Mouse (Mus musculus) megakaryocyte, embryonic 14.5 days (primary cell): Measurements from ENCODE around the gene Adamts7. TPM values are rescaled to one million over a fixed set of nuclear protein-coding genes. Genes with fewer than 3 reads are reported as not detected.

Experiments used
- H3K27me3 ChIP-seq: replicated peaks from 2 replicates; pipeline ENCODE3; 2012; ENCODE audit warnings: inconsistent platforms
- H3K36me3 ChIP-seq: replicated peaks from 2 replicates; pipeline ENCODE3; 2012; ENCODE audit warnings: low read length, inconsistent platforms, mixed read lengths
- H3K4me1 ChIP-seq: 2 replicates; pipeline ENCODE4 v1.6.1; 2012; ENCODE audit warnings: inconsistent platforms
- H3K4me3 ChIP-seq: replicated peaks from 2 replicates; pipeline ENCODE3; 2012; ENCODE audit warnings: moderate library complexity, mild to moderate bottlenecking, inconsistent platforms
- H3K9me3 ChIP-seq: 2 replicates; pipeline ENCODE4 v1.6.1; 2012; ENCODE audit warnings: inconsistent platforms
- FLI1 ChIP-seq: IDR thresholded peaks from 2 replicates; pipeline ENCODE4 v1.6.1; 2012; ENCODE audit warnings: low read length, inconsistent platforms, mixed read lengths
- GATA1 ChIP-seq: IDR thresholded peaks from 3 replicates; pipeline ENCODE4 v1.6.1; 2012; ENCODE audit warnings: mixed read lengths, low read length, inconsistent platforms, borderline replicate concordance
- polyA plus RNA-seq: library from polyadenylated mRNA; stranded (reverse); fragments of >175 nt; gene quantifications from 2 replicates; pipeline ENCODE4 v1.2.3, GENCODE M21; 2012; ENCODE audit warnings: low replicate concordance; ENCODE audit not compliant: insufficient read depth

The Adamts7 gene
- polyA plus RNA-seq, 1 experiment: 0.03 TPM

GRCm38 (mm10) chr9:90204396-90204915, 41.6 kb downstream of the Adamts7 start:
- Histone ChIP-seq H3K36me3 (peaks cover 93% of the 10 kb centered on the region), H3K9me3 (no peaks in the 10 kb centered on the region)

GRCm38 (mm10) chr9:90206500-90206899, 43.6 kb downstream of the Adamts7 start:
- TF ChIP-seq GATA1: no peak
- no peak for TF ChIP-seq FLI1
- Histone ChIP-seq H3K9me3 (no peaks in the 10 kb centered on the region), H3K36me3 (peaks cover 97% of the 10 kb centered on the region), H3K4me1 (peaks cover 12% of the 10 kb centered on the region), H3K4me3 (no peak overlapping the region), H3K27me3 (no peaks in the 10 kb centered on the region)

More at GRCm38 (mm10) chr9:90204396-90204915, 41.6 kb downstream of the Adamts7 start:
- H3K4me1 ChIP-seq: peaks cover 12% of the 10 kb centered on the region
- H3K27me3 ChIP-seq: no peaks in the 10 kb centered on the region
- H3K4me3 ChIP-seq: no peak overlapping the region
- TF ChIP-seq GATA1 (no peak), FLI1 (no peak)

DNA sequence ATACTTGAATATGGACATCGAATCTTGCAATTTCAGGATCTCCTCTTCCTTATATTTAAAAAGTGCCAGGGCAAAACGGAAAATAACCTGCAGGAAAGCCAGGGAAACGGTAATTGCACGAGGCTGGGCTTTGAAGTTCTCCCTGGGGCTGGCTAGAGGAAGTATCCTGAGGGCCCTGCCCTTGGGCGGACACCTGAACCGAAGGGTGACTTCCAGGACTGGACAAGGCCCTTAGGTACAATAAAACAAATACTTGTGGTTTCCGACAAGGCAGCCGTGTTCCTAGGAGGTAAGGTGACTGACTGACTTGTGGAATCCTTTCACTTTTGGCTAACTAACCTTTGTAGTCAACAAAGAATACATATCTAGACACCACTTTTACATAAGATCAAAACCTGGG, 44.9 kb downstream of the Adamts7 start:
- Histone ChIP-seq H3K4me1 (peaks cover 9% of the 10 kb centered on the region), H3K36me3 (peaks cover 95% of the 10 kb centered on the region), H3K27me3 (no peaks in the 10 kb centered on the region), H3K4me3 (no peak overlapping the region), H3K9me3 (no peaks in the 10 kb centered on the region)
- TF ChIP-seq FLI1 (no peak), GATA1 (no peak)

DNA sequence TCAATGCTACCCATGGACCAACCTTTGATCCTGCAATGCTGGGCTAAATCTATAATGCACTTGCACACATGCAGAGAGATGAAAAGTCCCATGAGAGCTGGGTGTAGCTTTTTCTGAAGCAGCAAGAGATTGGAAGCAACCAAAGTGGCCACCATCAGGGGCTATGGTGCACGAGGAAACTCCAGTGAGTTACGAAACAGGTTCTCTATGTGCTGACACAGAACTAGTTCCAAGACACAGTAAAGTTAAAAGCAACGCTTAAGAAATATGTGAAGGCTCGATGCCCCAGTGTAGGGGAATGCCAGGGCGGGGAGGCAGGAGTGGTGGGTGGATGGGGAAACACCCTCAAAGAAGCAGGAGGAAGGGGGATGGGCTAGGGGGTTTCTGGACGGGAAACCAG, 45.8 kb downstream of the Adamts7 start:
- H3K36me3 ChIP-seq: peaks cover 95% of the 10 kb centered on the region

DNA sequence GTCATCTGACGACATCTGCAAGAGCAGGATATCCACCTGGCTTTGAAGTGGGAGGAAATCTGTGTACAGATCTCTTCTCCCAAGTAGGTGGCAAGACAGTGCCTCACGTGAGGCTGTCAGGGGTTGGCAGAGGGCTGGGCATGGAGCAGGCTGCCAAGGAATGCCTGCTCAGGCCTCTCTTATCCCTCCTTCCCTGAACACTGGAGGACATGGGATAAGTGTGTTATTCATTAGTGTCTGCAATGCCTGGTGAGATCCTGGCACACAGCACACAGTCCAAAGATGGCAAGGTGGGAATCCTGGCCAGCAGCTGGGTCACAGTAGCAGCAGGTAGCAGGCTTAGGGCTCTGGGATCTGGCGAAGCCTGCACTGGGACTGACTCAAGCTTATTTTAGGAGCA, 50.3 kb downstream of the Adamts7 start:
- Histone ChIP-seq H3K4me3 (no peak overlapping the region), H3K27me3 (no peaks in the 10 kb centered on the region), H3K9me3 (no peaks in the 10 kb centered on the region), H3K36me3 (peaks cover 92% of the 10 kb centered on the region), H3K4me1 (peaks cover 31% of the 10 kb centered on the region)
- TF ChIP-seq GATA1 (no peak), FLI1 (no peak)

More for the DNA sequence above, 45.8 kb downstream of the Adamts7 start:
- Histone ChIP-seq H3K4me3 (no peak overlapping the region), H3K27me3 (no peaks in the 10 kb centered on the region), H3K4me1 (peaks cover 9% of the 10 kb centered on the region), H3K9me3 (no peaks in the 10 kb centered on the region)
- TF ChIP-seq GATA1: no peak
- no peak for TF ChIP-seq FLI1

DNA sequence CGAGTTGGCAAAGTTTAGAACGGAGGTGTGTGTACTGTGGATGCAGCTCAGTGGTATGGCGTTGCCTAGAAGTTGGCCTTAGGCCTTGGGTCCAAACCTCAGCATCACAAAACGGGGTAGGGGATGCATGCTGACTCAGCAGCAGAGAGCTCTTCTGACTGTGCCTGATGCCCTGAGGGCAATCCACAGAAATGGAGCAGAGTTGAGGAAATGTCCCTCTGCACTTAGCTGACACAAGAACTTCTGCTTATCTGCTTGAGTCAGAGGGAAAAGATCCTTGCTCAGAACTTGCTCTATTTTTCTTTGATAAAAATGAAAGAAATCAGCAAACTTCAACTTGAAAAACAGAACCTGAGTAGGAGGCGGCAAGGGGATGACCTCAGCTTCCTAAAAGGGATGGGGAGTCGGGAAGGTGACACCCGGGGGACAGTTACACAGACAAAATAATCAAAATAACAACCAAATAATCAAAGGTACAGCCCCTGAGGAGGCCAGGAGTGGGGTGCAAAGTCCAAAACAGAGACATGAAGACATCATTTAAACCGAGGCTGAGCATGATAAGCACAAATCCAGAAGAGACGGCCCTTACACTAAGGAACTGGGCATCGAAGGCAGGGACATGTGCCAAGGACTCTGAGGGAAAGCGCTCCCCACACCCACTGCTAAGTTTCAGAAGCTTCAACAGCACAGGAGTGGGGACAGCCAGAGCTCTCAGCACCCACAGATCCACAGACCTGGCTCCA, 53.6 kb downstream of the Adamts7 start:
- Histone ChIP-seq H3K9me3 (no peaks in the 10 kb centered on the region), H3K4me1 (peaks cover 31% of the 10 kb centered on the region), H3K4me3 (no peak overlapping the region), H3K36me3 (peaks cover 90% of the 10 kb centered on the region), H3K27me3 (no peaks in the 10 kb centered on the region)
- TF ChIP-seq GATA1 (no peak), FLI1 (no peak)

DNA sequence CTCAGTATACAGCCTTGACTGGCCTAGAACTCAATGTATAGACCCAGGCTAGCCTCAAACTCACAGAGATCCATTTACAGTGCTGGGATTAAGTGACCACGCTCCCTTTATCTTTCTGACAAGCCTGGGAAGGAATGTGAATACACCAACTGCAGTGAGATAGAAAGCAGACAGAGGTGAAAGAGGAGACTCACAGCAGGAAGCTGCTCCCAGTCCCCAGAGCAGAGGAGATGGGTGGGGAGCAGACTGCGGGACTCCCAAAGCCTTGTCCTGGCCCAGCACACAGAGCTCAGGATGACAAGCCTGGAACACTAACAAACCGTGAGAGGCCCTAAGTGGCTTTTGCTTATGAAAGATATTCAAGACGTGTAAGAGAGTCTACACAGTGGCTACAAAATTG, 54.6 kb downstream of the Adamts7 start:
- Histone ChIP-seq H3K36me3 (peaks cover 91% of the 10 kb centered on the region), H3K9me3 (no peaks in the 10 kb centered on the region), H3K4me1 (peaks cover 31% of the 10 kb centered on the region), H3K4me3 (no peak overlapping the region), H3K27me3 (no peaks in the 10 kb centered on the region)
- no peak for TF ChIP-seq GATA1
- TF ChIP-seq FLI1: no peak

DNA sequence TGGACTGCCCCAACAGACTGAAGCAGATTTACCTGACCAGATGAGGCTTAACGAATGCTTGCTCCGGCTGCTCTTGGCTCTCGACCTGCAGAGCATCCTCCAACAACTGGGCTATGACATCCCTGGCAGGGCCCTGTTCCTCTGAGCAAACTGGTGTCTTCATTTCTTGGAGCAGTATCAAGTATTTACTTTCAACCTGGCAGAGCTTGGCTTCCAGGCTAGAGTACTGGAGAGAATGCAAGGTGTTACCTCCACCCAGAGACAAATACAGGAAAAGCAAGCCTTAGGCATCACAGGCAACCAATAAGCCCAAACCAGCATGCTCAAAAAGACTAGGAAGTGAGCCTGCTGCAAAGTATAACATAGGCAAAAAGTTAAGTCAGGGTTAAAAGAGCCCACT, 59.4 kb downstream of the Adamts7 start:
- H3K4me1 ChIP-seq: peaks cover 26% of the 10 kb centered on the region
- no peak overlapping the region for H3K4me3 ChIP-seq
- H3K9me3 ChIP-seq: no peaks in the 10 kb centered on the region
- H3K27me3 ChIP-seq: no peaks in the 10 kb centered on the region
- TF ChIP-seq GATA1 (no peak), FLI1 (no peak)
- H3K36me3 ChIP-seq: peaks cover 90% of the 10 kb centered on the region

GRCm38 (mm10) chr9:90226081-90226741, 63.3 kb downstream of the Adamts7 start:
- H3K36me3 ChIP-seq: peaks cover 80% of the 10 kb centered on the region
- no peak overlapping the region for H3K4me3 ChIP-seq
- H3K9me3 ChIP-seq: no peaks in the 10 kb centered on the region
- TF ChIP-seq GATA1 (no peak), FLI1 (no peak)
- peaks cover 39% of the 10 kb centered on the region for H3K4me1 ChIP-seq
- H3K27me3 ChIP-seq: no peaks in the 10 kb centered on the region

DNA sequence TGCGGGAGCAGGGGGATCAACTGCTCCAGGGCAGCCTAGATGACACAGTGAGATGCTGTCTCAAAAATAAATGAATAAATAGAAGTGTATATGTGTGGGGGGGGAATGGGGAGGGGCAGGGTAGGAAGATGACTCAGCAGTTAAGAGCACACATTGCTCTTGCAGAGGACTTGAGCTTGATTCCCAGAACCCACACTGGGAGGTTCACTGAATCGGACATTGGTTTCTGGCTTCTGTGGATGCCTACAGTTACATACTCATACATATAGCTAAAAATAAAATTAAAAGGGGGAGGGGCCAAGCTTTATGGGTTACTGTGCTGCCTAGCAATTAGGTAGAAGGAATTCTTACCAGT, 63.9 kb downstream of the Adamts7 start:
- Histone ChIP-seq H3K27me3 (no peaks in the 10 kb centered on the region), H3K4me1 (peaks cover 43% of the 10 kb centered on the region), H3K9me3 (no peaks in the 10 kb centered on the region), H3K36me3 (peaks cover 79% of the 10 kb centered on the region), H3K4me3 (no peak overlapping the region)
- no peak for TF ChIP-seq FLI1
- TF ChIP-seq GATA1: no peak
